Mouse (Mus musculus): ENCODE results near the gene Epb41l2.

DNA sequence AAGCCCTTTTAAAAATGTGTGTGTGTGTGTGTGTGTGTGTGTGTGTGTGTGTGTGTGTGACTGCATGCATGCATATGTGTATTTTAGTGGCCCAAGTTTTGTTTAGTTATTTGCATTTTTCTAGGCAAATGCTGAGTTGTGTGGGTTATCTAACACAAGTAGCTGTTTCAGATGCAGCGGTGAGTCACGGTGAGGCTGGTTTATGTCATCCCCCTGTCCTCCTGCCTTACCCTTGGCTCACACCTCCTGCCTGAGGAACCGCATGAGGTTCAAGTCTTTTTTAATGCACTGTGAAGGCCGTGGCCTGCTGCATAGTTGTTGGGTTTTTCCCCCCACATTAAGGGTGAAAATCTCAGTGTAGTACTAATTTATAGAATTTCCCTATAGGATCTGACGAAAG is 73.3 kb downstream of the Epb41l2 start:
- TF ChIP-seq CTCF (IDR thresholded peaks at IDR 0.05; ENCODE audit: control insufficient read depth, insufficient read depth, insufficient read length) (no peak), MAX (IDR thresholded peaks at IDR 0.05) (peak; percentile 78), MYOG (IDR thresholded peaks at IDR 0.05; ENCODE audit: control insufficient read depth, extremely low read depth, insufficient read length) (no peak), CEBPB (IDR thresholded peaks at IDR 0.05; ENCODE audit: low read depth) (no peak)

Data from C2C12 (cell line).